Mouse (Mus musculus) ES-Bruce4 (cell line): ENCODE data around the gene Lims1. TPM values are rescaled to one million over a fixed set of nuclear protein-coding genes. Genes with fewer than 3 reads are reported as not detected.
A peak's percentile ranks its signal among the peaks of the same experiment; 100 is the strongest.

ENCODE experiments used
- H3K27ac ChIP-seq: 2 replicates; pipeline ENCODE4 v1.5.1; 2012; ENCODE audit warnings: low read length, inconsistent platforms; ENCODE audit not compliant: insufficient read depth
- H3K27me3 ChIP-seq: 2 replicates; pipeline ENCODE4 v1.6.1; 2012; ENCODE audit warnings: mild to moderate bottlenecking, low read length, inconsistent platforms; ENCODE audit not compliant: control insufficient read depth, poor library complexity, insufficient read depth, severe bottlenecking
- H3K36me3 ChIP-seq: 2 replicates; pipeline ENCODE4 v1.6.1; 2012; ENCODE audit warnings: inconsistent platforms, mild to moderate bottlenecking, low read length, moderate library complexity; ENCODE audit not compliant: control insufficient read depth, poor library complexity, insufficient read depth, severe bottlenecking
- H3K4me1 ChIP-seq: one replicate; pipeline ENCODE4 v1.8.1; 2011; ENCODE audit warnings: low read length; ENCODE audit not compliant: control insufficient read depth, insufficient read depth
- H3K4me3 ChIP-seq: 2 replicates; pipeline ENCODE4 v1.5.1; 2011; ENCODE audit warnings: low read depth, mild to moderate bottlenecking, low read length
- H3K9ac ChIP-seq: 2 replicates; pipeline ENCODE4 v1.6.1; 2012; ENCODE audit warnings: low read depth, mild to moderate bottlenecking, inconsistent platforms; ENCODE audit not compliant: poor library complexity, severe bottlenecking
- H3K9me3 ChIP-seq: replicated peaks from 2 replicates; pipeline ENCODE4 v1.6.1; 2012; ENCODE audit warnings: mild to moderate bottlenecking, low read length, inconsistent platforms; ENCODE audit not compliant: control insufficient read depth, poor library complexity, insufficient read depth, severe bottlenecking
- CTCF ChIP-seq: IDR thresholded peaks from one replicate; pipeline ENCODE4 v1.8.1; 2011; ENCODE audit warnings: low read depth, low read length
- EP300 ChIP-seq: IDR thresholded peaks from 2 replicates; pipeline ENCODE4 v1.6.1; 2011; ENCODE audit warnings: low read depth, low read length; ENCODE audit not compliant: insufficient read depth
- POLR2A ChIP-seq: IDR thresholded peaks from one replicate; pipeline ENCODE4 v1.8.1; 2011; ENCODE audit warnings: low read length; ENCODE audit not compliant: insufficient read depth
- polyA plus RNA-seq: library from polyadenylated mRNA; stranded (reverse); fragments of >200 nt; gene quantifications from 2 replicates; pipeline ENCODE4 v1.2.4, GENCODE M21; 2011; ENCODE audit warnings: low read depth; ENCODE audit not compliant: missing spikeins, insufficient read depth, insufficient read length

Gene Lims1
- polyA plus RNA-seq, 1 experiment, result 58.2 TPM

GRCm38 (mm10) chr10:58447280-58447781, 124.1 kb downstream of the Lims1 start:
- Histone ChIP-seq H3K36me3 (peaks cover 3% of the 10 kb centered on the region), H3K4me1 (no peaks in the 10 kb centered on the region), H3K4me3 (peak overlapping the region; percentile 89), H3K9me3 (no peaks in the 10 kb centered on the region), H3K27ac (peak overlapping the region; percentile 49), H3K9ac (peak overlapping the region; percentile 84), H3K27me3 (no peaks in the 10 kb centered on the region)
- TF ChIP-seq POLR2A (no peak), CTCF (no peak), EP300 (no peak)

GRCm38 (mm10) chr10:58451575-58451974, 128.3 kb downstream of the Lims1 start:
- Histone ChIP-seq H3K4me1 (no peaks in the 10 kb centered on the region), H3K36me3 (peaks cover 21% of the 10 kb centered on the region), H3K27me3 (no peaks in the 10 kb centered on the region), H3K9ac (no peak overlapping the region), H3K27ac (no peak overlapping the region), H3K4me3 (no peak overlapping the region), H3K9me3 (no peaks in the 10 kb centered on the region)
- TF ChIP-seq CTCF (no peak), EP300 (no peak), POLR2A (no peak)

GRCm38 (mm10) chr10:58452185-58452584, 128.9 kb downstream of the Lims1 start:
- no peak for TF ChIP-seq CTCF
- TF ChIP-seq POLR2A, result no peak
- TF ChIP-seq EP300, result no peak
- peaks cover 21% of the 10 kb centered on the region for H3K36me3 ChIP-seq

GRCm38 (mm10) chr10:58459896-58460295, 136.6 kb downstream of the Lims1 start:
- no peak overlapping the region for H3K4me3 ChIP-seq
- no peaks in the 10 kb centered on the region for H3K27me3 ChIP-seq
- H3K9ac ChIP-seq, result no peak overlapping the region
- no peak overlapping the region for H3K27ac ChIP-seq
- H3K4me1 ChIP-seq, result no peaks in the 10 kb centered on the region
- peaks cover 38% of the 10 kb centered on the region for H3K36me3 ChIP-seq
- H3K9me3 ChIP-seq, result no peaks in the 10 kb centered on the region
- TF ChIP-seq EP300 (no peak), POLR2A (no peak), CTCF (no peak)

More at GRCm38 (mm10) chr10:58452185-58452584, 128.9 kb downstream of the Lims1 start:
- H3K4me3 ChIP-seq, result no peak overlapping the region
- H3K9ac ChIP-seq, result no peak overlapping the region
- H3K9me3 ChIP-seq, result no peaks in the 10 kb centered on the region
- no peak overlapping the region for H3K27ac ChIP-seq
- H3K4me1 ChIP-seq, result no peaks in the 10 kb centered on the region
- H3K27me3 ChIP-seq, result no peaks in the 10 kb centered on the region

Other genes with a start within 250 kb of the Lims1 start
- not detected in 2 replicates for gene AW822073, start 98.5 kb upstream of the Lims1 start, polyA plus RNA-seq
- not detected in 2 replicates for gene Duxf3, start 90.8 kb upstream of the Lims1 start, polyA plus RNA-seq
- gene Gm4981, start 86.8 kb upstream of the Lims1 start, polyA plus RNA-seq, result not detected in 2 replicates
- 21.0 and 22.5 TPM in 2 replicates for gene Gcc2, start 68.0 kb upstream of the Lims1 start, polyA plus RNA-seq
- 102 and 114 TPM in 2 replicates for gene Ranbp2, start 123.5 kb downstream of the Lims1 start, polyA plus RNA-seq
- 19.3 TPM in 2 replicates for gene Ccdc138, start 174.5 kb downstream of the Lims1 start, polyA plus RNA-seq